Mouse (Mus musculus) retina, postnatal 7 days (tissue): ENCODE measurements at regions not wholly inside any gene's neighbourhood (a gene's known extent, or its start where the extent isn't known, plus 50 kb on each side); places are given as distances from the start of the nearest gene placed in this dataset.
A peak's percentile ranks its signal among the peaks of the same experiment; 100 is the strongest.
"Not testable (repeated sequence)": the region's sequence is repeated elsewhere in the genome, so short reads cannot be mapped to it uniquely, and the experiment has no call there.

ENCODE experiments used
- DNase-seq: peaks from one replicate; pipeline ENCODE4 v3.0.0-alpha.2; 2012; ENCODE audit warnings: low read depth, low spot score

DNA sequence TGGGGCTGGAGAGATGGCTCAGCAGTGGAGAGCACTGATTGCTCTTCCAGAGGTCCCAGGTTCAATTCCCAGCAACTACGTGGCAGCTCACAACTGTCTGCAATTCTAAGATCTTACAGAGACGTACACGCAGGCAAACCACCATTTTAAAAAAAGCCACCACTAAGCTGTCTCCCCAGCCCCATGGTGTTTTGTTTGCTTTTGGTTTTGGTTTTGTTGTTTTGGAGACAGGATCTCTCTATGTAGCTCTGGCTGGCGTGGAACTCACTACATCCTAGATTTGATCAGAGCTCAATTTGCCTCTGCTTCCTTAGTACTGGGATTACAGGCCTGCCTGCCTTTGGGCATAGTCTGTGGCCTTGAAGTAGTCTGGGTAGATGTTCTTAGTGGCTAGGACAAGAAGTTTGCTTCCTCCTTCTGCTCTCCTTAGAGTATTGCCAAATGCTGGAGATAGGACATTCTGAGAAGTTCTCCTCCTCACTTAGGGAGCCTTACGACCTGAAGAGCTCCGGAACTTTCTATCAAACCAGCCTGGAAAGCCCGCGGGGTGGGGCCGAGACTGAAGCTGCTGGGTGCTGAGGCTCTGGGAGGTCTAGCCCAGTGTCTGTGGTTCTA lies 495.4 kb upstream of the Chrm3 start:
- not testable (repeated sequence) for DNase-seq

DNA sequence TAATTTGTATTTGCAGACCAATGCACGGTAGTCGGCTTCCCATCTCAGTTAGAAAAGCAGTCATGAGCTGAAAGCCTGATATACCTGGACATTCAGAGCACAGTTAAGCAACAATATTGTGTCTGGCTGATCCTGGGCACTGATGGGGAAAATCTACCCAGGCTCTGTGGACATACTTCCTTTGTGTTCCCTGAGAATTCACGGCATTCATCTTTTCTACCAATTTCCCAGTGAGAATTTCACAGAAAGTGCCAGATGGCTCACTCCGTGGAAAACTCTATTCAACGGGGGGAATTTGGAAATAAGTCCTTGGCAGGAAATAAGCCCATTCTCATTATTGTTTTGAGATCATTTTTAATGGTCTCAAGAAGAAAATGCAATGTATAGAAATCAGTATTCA lies 484.6 kb upstream of the Chrm3 start:
- DNase-seq: no peak

DNA sequence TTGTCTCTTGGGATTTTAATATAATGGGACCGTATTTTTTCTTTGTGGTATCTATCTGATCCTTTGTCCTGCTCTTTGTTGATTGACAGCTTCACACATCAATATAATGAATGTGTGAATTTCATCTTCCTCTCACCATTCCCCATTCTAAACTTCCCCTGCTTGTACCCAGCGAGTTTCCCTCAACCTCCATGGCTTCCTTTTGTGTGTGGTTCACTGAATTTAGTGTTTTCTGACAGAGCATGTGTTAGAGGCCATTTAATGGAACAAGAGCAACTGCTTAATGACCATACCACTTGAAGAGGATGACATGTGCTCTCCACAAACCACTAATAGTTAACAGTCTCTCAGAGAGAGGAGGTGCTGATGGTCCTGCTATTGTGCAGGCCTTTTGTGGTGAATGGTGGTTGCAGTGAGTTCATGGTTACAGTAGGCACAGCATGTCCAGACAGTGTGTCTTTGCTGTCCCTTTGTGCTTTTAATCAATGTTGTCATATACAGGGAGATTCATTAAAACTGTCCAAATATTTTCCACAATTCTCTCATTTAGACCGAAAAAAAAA lies 438.8 kb upstream of the Chrm3 start:
- DNase-seq: peak; percentile 16
